Mouse (Mus musculus) monocyte, adult 5-6 weeks (primary cell): ENCODE measurements around the gene Trim66. TPM values are rescaled to one million over a fixed set of nuclear protein-coding genes. Genes with fewer than 3 reads are reported as not detected.

Source experiments
- total RNA-seq: library from RNA; stranded (forward); fragments of 200-1000, 200-491, 200-594 nt; gene quantifications from 3 replicates; pipeline ENCODE4 v1.2.3, GENCODE M21; 2017

The Trim66 gene
- total RNA-seq, 1 experiment from 2014 or later: 0.19 TPM

Other genes with a start within 250 kb of the Trim66 start
- not detected in 3 replicates for gene Stk33, start 69.1 kb downstream of the Trim66 start, total RNA-seq
- 372 to 417 TPM (median 387 TPM) in 3 replicates for gene Rpl27a, start 11.0 kb upstream of the Trim66 start, total RNA-seq
- 10.7 to 15.4 TPM (median 11.9 TPM) in 3 replicates for gene St5, start 195.5 kb upstream of the Trim66 start, total RNA-seq
- gene Akip1, start 195.6 kb upstream of the Trim66 start, total RNA-seq: 6.3 to 8.2 TPM (median 8.2 TPM) in 3 replicates
- not detected in 3 replicates for gene BC051019, start 215.7 kb upstream of the Trim66 start, total RNA-seq
- gene Ascl3, start 223.6 kb upstream of the Trim66 start, total RNA-seq: 0.95 TPM in 1 of 3 replicates, not detected in the others
- gene Tmem9b, start 244.7 kb upstream of the Trim66 start, total RNA-seq: 43.1 to 71.7 TPM (median 54.0 TPM) in 3 replicates